Mouse (Mus musculus) yolk sac, embryonic 10.5 days (tissue): ENCODE results near the gene Nucb1.
"Not testable (repeated sequence)": the region's sequence is repeated elsewhere in the genome, so short reads cannot be mapped to it uniquely, and the experiment has no call there.

Experiments used
- DNase-seq: peaks from one replicate; pipeline ENCODE4 v3.0.0-alpha.2; 2017; ENCODE audit warnings: low spot score

The Nucb1 gene

GRCm38 (mm10) chr7:45509912-45510787, at the start of gene Nucb1:
TSS of gene Nucb1 (minus strand) at chr7:45510406.
- DNase-seq: peak; percentile 96

- no peak for DNase-seq
Measured at GRCm38 (mm10) chr7:45558907-45559306, 48.7 kb upstream of the Nucb1 start.

DNA sequence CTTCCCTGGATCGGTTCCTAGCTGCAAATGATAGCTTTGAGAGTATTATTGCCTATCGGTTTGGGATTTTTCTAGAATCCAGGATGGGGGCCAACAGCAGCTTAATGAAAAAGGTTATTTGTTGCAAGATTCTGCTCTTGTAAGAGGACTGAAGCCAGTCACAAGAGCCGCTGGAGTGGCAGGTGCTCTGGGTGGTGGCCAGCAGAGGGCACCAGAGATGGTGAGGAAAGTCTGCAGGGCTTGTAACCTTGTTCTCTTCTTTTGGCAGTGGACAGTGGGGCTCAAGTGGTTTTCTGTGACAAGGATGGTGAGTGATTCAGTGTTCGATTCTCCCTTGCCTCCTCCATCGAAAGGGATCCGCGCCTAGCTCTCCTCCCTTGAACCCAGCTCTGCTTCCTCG, 45.6 kb upstream of the Nucb1 start:
- DNase-seq: peak; percentile 59

GRCm38 (mm10) chr7:45554744-45555143, 44.5 kb upstream of the Nucb1 start, which contains the start of gene Hsd17b14:
TSS of gene Hsd17b14 (plus strand) at chr7:45554893.
- DNase-seq: no peak

- no peak for DNase-seq
Measured at GRCm38 (mm10) chr7:45553990-45554389, 43.8 kb upstream of the Nucb1 start.

- no peak for DNase-seq
Measured at GRCm38 (mm10) chr7:45553519-45553918, 43.3 kb upstream of the Nucb1 start.

- no peak for DNase-seq
Measured at GRCm38 (mm10) chr7:45551512-45551883, 41.3 kb upstream of the Nucb1 start.

GRCm38 (mm10) chr7:45550821-45551511, 40.8 kb upstream of the Nucb1 start:
- no peak for DNase-seq

DNA sequence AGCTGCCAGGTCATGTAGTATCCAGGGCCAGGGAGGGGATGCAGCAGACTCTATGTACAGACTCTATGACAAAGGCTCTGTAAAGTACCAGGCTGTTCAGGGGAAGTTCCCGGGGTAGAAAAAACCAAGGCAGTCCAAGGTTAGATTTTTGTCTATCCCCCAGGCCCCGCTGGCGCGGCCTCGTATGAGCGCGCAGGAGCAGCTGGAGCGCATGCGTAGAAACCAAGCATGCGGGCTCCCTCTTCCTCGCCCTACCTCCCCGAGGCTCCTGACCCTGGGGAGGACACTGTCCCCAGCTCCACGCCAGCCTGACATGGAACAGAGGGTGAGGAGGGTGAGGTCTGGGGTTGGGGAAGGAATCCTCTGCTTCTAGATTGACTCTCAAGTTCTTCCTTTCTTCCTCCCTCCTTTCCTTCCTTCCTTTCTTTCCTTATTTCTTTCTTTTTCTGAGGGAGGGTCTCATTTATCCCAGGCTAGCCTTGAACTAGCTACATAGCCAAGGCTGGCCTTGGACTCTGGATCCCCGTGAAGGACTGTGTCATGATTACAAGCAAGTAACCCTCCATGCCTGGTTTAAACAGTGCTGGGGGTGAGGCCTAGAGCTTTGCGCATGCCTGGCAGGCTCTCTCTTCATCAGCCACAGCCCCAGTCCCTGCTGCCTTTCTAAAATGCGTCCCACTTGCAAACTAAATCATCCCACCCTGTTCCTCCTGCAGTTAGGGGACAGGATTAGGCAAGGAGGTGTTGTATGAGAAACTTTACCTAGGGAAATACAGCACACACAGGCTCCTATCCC, 39.6 kb upstream of the Nucb1 start:
- DNase-seq: no peak

DNA sequence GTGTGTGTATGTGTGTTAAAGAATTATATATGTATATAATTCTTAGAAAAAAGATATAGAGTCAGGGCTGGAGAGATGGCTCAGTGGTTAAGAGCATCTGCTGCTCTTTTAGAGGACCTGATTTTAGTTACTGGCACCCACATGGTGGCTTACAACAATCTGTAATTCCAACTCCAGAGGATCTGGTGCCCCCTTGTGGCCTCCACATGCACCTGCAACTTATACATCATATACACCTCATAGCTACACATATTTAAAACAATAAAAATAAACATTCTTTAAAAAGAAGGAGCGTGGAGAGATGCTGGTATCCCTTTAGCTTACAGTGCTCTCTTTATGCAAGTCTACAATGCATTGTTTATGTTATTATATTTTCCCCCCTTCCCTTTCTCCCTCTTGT, 34.3 kb upstream of the Nucb1 start:
- no peak for DNase-seq

- DNase-seq: no peak
Measured at GRCm38 (mm10) chr7:45540213-45540612, 30.0 kb upstream of the Nucb1 start.

DNA sequence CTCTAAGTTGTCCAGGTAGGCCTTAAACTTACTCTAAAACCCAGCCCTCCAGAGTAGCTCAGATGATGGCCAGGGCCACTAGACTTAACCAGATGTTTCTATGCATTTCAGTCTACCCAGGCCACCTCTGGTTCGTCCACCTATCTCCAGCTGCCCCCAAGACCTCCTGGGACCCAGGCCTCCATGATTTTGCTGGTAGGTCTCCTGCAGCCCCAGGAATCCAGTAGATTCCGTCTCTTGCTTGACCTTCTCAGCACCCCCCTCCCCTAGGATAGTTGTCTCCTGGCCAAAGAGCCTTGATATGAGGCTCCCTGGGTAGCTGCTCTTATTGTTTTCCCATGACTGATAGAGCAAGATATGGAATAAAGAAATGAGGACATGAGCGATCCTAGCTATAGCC, 28.9 kb upstream of the Nucb1 start:
- DNase-seq: no peak

- DNase-seq: peak; percentile 81
Measured at GRCm38 (mm10) chr7:45538163-45539041, 28.2 kb upstream of the Nucb1 start.

DNA sequence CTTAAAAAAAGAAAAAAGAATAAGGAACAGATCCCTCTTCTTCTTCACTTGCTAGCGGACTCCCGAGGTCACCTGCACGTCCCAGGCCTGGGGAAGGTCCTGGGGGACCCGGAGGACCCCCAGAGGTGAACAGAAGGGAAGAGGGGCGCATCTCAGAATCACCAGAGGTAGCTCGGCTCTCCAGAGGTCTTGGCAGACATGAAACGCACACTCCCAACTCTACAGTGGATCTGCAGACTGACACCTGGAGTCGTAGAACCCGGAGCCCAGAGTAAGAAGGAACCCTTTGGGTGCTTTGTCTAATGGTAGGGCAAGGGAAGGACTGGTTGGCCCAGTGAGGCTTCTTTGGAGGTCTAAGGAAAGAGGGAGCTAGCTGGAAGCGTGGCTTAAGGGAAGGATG, 27.4 kb upstream of the Nucb1 start:
- no peak for DNase-seq

- DNase-seq: no peak
Measured at GRCm38 (mm10) chr7:45535676-45536075, 25.5 kb upstream of the Nucb1 start.

GRCm38 (mm10) chr7:45530643-45531042, 20.4 kb upstream of the Nucb1 start:
- DNase-seq: no peak

- DNase-seq: no peak
Measured at GRCm38 (mm10) chr7:45529461-45529860, 19.3 kb upstream of the Nucb1 start.

GRCm38 (mm10) chr7:45527169-45527568, 17.0 kb upstream of the Nucb1 start:
- DNase-seq: not testable (repeated sequence)

- DNase-seq: peak; percentile 50
Measured at GRCm38 (mm10) chr7:45526474-45527120, 16.4 kb upstream of the Nucb1 start.

- DNase-seq: peak; percentile 95
Measured at GRCm38 (mm10) chr7:45525809-45526473, 15.7 kb upstream of the Nucb1 start, which contains the start of the genes Ppp1r15a and Plekha4. TSS of gene Ppp1r15a (minus strand) at chr7:45526268. TSS of gene Plekha4 (plus strand) at chr7:45526330.
